In genomic region chr1:158266293-158267019, GRCm38 (mm10) we compare ENCODE assay signal across 8 mouse cellular contexts.
DNase-seq lines count a peak whose midpoint lies in the region; ATAC-seq lines count a peak whose summit lies in the region.
"Had no signal": no experiment of that assay in that cellular context is flagged by ENCODE, and none has a peak within 500 bp of the region (broad histone marks: within the 10 kb centered on the region; RNA-seq: fewer than 3 reads in every experiment).

No protein-coding gene starts in this region.

- DNase-seq in neural tube, embryonic 11.5 days (ENCODE audit: low spot score) = peak; percentile 11
- no peak for DNase-seq in neural tube, embryonic 10.5 days (ENCODE audit: extremely low spot score, low spot score)
- DNase-seq in adipocyte (ENCODE audit: low spot score) = no peak
- no peak for DNase-seq in left cerebral cortex, postnatal 36 days (ENCODE audit: low spot score in 2 of 2)
- no peak for DNase-seq in right cerebral cortex, postnatal 36 days (ENCODE audit: low spot score in 2 of 2)

- no peaks in the 10 kb centered on the region for H3K27me3 ChIP-seq in neural tube, embryonic 11.5 days (ENCODE audit: control insufficient read depth, insufficient read depth, low read length)
- no peaks in the 10 kb centered on the region for H3K27me3 ChIP-seq in embryonic facial prominence, embryonic 12.5 days
- H3K27me3 ChIP-seq in hindbrain, embryonic 16.5 days (replicated peaks; ENCODE audit: control insufficient read depth, insufficient read depth, low read length) = no peaks in the 10 kb centered on the region

- H3K4me3 ChIP-seq in neural tube, embryonic 11.5 days (ENCODE audit: low read depth, low read length) = no peak overlapping the region
- H3K4me3 ChIP-seq in embryonic facial prominence, embryonic 12.5 days = no peak overlapping the region
- H3K4me3 ChIP-seq in hindbrain, embryonic 16.5 days (ENCODE audit: low read length) = no peak overlapping the region
- H3K4me3 ChIP-seq: heart, embryonic 10.5 days had no signal

- 0 out of 2 replicates have a peak, but pooled peaks cover 3% of the 10 kb centered on the region for H3K4me1 ChIP-seq in neural tube, embryonic 11.5 days (ENCODE audit: control insufficient read depth, insufficient read depth, low read length)
- peaks cover 8% of the 10 kb centered on the region; the same call in 1 of the 2 replicates for H3K4me1 ChIP-seq in embryonic facial prominence, embryonic 12.5 days
- 0 out of 2 replicates have a peak, but pooled peaks cover 10% of the 10 kb centered on the region for H3K4me1 ChIP-seq in hindbrain, embryonic 16.5 days (ENCODE audit: control insufficient read depth, insufficient read depth, low read depth, low read length)

- 0 out of 2 replicates have a peak overlapping the region, but pooled peaks have one; percentile 2 for H3K27ac ChIP-seq in neural tube, embryonic 11.5 days (ENCODE audit: low read depth, low read length)
- 0 out of 2 replicates have a peak overlapping the region, but pooled peaks have one; percentile 23 for H3K27ac ChIP-seq in embryonic facial prominence, embryonic 12.5 days
- peak overlapping the region; percentile 5; the same call in 1 of the 2 replicates for H3K27ac ChIP-seq in hindbrain, embryonic 16.5 days (ENCODE audit: low read depth, low read length)
- H3K27ac ChIP-seq: heart, embryonic 10.5 days had no signal

- intact Hi-C loops in left cerebral cortex, postnatal 36 days (cut with DNase I) = loop anchor here (5.0 to 10.0 kb wide), 3 partner anchors 212 to 709 kb away; no protein-coding TSS in a partner anchor

- no peak overlapping the region for H3K9ac ChIP-seq in neural tube, embryonic 11.5 days (ENCODE audit: low read length)
- no peak overlapping the region for H3K9ac ChIP-seq in embryonic facial prominence, embryonic 12.5 days
- H3K9ac ChIP-seq in hindbrain, embryonic 16.5 days (ENCODE audit: low read depth, low read length) = no peak overlapping the region

- H3K36me3 ChIP-seq in neural tube, embryonic 11.5 days (ENCODE audit: control insufficient read depth, insufficient read depth, low read length) = no peaks in the 10 kb centered on the region
- no peaks in the 10 kb centered on the region for H3K36me3 ChIP-seq in embryonic facial prominence, embryonic 12.5 days
- H3K36me3 ChIP-seq in hindbrain, embryonic 16.5 days (ENCODE audit: control insufficient read depth, insufficient read depth, low read length) = no peaks in the 10 kb centered on the region
- H3K36me3 ChIP-seq: heart, embryonic 10.5 days had no signal

- peak; percentile 84 for ATAC-seq in neural tube, embryonic 11.5 days (ENCODE audit: insufficient read depth, low FRiP score, low TSS enrichment)
- 0 out of 2 replicates have a peak, but pooled peaks have one; percentile 41 for ATAC-seq in embryonic facial prominence, embryonic 12.5 days (ENCODE audit: insufficient number of reproducible peaks, insufficient read depth, low FRiP score, low TSS enrichment)
- peak; percentile 71; the same call in 1 of the 2 replicates for ATAC-seq in hindbrain, embryonic 16.5 days

- 26% methylated on average over 3 of the region's 3 CpGs for WGBS in neural tube, embryonic 11.5 days
- 45% methylated on average over 3 of the region's 3 CpGs for WGBS in embryonic facial prominence, embryonic 12.5 days
- WGBS in hindbrain, embryonic 16.5 days = 51% methylated on average over 3 of the region's 3 CpGs

- no peak overlapping the region for H3K4me2 ChIP-seq in neural tube, embryonic 11.5 days (ENCODE audit: low read depth)
- no peak overlapping the region for H3K4me2 ChIP-seq in embryonic facial prominence, embryonic 12.5 days (replicated peaks)
- no peak overlapping the region for H3K4me2 ChIP-seq in hindbrain, embryonic 16.5 days (ENCODE audit: low read length)

- no peaks in the 10 kb centered on the region for H3K9me3 ChIP-seq in neural tube, embryonic 11.5 days (ENCODE audit: control insufficient read depth, low read length)
- H3K9me3 ChIP-seq in embryonic facial prominence, embryonic 12.5 days = no peaks in the 10 kb centered on the region
- no peaks in the 10 kb centered on the region for H3K9me3 ChIP-seq in hindbrain, embryonic 16.5 days (ENCODE audit: control insufficient read depth, low read length)
- H3K9me3 ChIP-seq: heart, embryonic 10.5 days had no signal
